Mouse (Mus musculus) erythroblast, embryonic 14.5 days (primary cell): Measurements from ENCODE around the gene Bnipl. TPM values are rescaled to one million over a fixed set of nuclear protein-coding genes. Genes with fewer than 3 reads are reported as not detected.

ENCODE experiments used
- H3K27me3 ChIP-seq: 2 replicates; pipeline ENCODE4 v1.6.1; 2012; ENCODE audit warnings: inconsistent platforms; ENCODE audit not compliant: control insufficient read depth
- H3K36me3 ChIP-seq: 2 replicates; pipeline ENCODE4 v1.6.1; 2012; ENCODE audit warnings: mild to moderate bottlenecking, inconsistent platforms; ENCODE audit not compliant: control insufficient read depth
- H3K4me1 ChIP-seq: 2 replicates; pipeline ENCODE4 v1.6.1; 2012; ENCODE audit warnings: inconsistent platforms; ENCODE audit not compliant: control insufficient read depth
- H3K4me3 ChIP-seq: replicated peaks from 2 replicates; pipeline ENCODE3; 2012; ENCODE audit warnings: moderate library complexity, mild to moderate bottlenecking, inconsistent platforms
- H3K9me3 ChIP-seq: 2 replicates; pipeline ENCODE4 v1.6.1; 2012; ENCODE audit warnings: low read length, inconsistent platforms, mixed read lengths; ENCODE audit not compliant: control insufficient read depth
- GATA1 ChIP-seq: IDR thresholded peaks from 2 replicates; pipeline ENCODE4 v1.6.1; 2012; ENCODE audit warnings: low read length, inconsistent platforms, mixed read lengths
- TAL1 ChIP-seq: IDR thresholded peaks from 3 replicates; pipeline ENCODE4 v1.6.1; 2012; ENCODE audit warnings: low read length, inconsistent platforms, mixed read lengths
- polyA plus RNA-seq: library from polyadenylated mRNA; stranded (reverse); fragments of >175 nt; gene quantifications from 2 replicates; pipeline ENCODE4 v1.2.3, GENCODE M21; 2012

Bnipl gene
- polyA plus RNA-seq, 1 experiment = not detected

DNA sequence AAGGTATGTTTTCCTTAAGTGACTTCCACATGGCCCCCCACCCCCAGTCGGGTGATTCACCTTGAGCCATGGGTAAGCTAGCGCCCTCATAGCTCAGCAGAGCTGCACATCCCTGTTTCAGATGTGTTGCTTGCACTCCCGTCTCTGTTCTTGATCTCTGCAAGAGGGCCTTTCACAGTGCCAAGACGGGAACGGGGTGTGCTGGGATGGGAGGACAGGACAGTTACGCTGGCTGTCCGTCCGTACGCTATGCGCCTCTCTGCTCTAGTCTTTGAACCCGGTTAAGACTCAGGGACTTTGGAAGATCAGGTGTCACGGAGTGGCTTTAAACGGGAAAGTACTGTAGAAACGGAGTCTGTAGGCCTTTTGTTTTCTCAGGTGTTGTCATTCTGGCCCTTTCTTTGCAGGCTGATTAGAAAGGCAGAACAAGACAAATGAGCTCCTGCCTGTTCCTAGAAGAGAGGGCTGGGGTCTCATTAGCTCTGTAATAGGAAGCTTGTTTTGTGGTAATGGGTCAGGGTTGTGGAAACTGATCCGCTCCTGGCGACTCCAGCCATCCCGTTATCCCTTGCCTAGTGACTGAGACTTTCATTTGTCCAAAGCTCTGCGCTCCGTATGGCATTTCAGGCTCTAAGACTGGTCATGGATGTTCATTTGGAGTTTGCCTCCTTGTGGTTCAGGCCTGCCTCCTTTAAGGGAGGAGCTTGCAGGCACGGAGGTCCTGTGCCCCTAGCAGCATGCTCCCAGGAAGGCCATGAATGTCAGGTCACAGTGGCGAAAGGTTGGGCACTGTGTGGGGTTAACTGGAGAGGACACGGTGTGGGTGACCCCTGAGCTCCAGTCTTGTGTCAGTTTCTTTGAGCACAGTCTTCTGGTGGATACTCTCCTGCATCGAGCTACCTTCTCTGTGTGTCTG lies 15.3 kb downstream of the Bnipl start:
- peaks cover 78% of the 10 kb centered on the region for H3K36me3 ChIP-seq
- no peak for TF ChIP-seq GATA1
- no peak for TF ChIP-seq TAL1
- H3K4me1 ChIP-seq = peaks cover 32% of the 10 kb centered on the region
- no peak overlapping the region for H3K4me3 ChIP-seq
- H3K9me3 ChIP-seq = no peaks in the 10 kb centered on the region
- no peaks in the 10 kb centered on the region; the same call in 1 of the 2 replicates for H3K27me3 ChIP-seq

DNA sequence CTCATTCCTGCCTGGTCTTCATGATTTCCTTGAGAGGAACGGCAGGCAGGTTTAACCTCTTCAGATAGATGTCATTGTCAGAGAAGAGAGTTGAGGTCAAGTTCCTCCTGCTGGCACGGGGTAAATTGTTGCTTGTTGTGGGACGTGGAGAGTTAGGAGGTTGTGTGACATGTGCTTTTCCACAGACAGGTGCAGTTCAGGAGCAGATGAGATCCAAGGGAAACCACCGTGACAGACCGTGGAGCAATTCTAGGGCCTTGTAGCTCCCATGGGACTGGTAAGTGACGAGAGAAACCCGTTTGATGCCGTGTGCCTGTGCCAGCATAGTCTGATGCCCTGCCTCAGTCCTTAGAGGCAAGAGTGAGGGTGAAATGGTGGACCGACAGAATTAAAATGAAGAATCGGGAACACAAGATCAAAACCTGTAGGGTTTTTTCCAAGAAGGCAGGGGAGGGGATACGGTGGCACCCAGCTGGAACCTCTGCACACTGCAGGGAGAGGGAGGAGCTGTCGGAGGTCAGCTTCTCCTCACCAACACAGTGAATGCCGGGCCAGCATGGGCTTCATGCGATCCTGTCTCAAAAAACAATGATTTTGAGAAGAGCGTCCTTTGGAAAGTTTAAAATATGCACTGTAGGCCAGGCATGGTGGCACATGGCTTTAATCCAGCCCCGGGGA lies 17.6 kb downstream of the Bnipl start:
- no peaks in the 10 kb centered on the region for H3K9me3 ChIP-seq
- no peak for TF ChIP-seq GATA1
- no peak for TF ChIP-seq TAL1
- H3K4me1 ChIP-seq = peaks cover 51% of the 10 kb centered on the region
- H3K4me3 ChIP-seq = no peak overlapping the region
- H3K27me3 ChIP-seq = no peaks in the 10 kb centered on the region
- peaks cover 78% of the 10 kb centered on the region for H3K36me3 ChIP-seq

DNA sequence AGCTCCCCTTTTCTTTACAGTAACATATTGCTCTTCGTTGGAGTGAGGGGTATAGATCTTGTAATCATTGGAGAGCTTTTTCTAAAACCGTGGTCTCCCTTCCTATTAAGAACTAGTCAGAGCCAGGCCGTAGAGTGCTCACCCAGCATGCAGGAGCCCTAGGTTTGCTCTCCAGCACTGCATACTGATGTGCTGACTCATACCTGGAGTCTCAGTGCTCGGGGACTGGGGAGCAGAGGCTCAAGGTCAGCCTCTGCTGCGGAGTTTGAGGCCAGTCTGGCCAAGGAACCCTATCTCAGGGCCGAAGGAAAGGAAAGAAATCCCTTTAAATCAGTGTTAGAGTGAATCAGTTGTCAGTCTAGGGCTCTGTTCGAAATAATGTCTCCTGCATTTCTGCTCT lies 18.2 kb downstream of the Bnipl start:
- H3K4me3 ChIP-seq = no peak overlapping the region
- no peaks in the 10 kb centered on the region for H3K27me3 ChIP-seq
- TF ChIP-seq GATA1 (no peak), TAL1 (no peak)
- H3K9me3 ChIP-seq = no peaks in the 10 kb centered on the region
- H3K4me1 ChIP-seq = peaks cover 57% of the 10 kb centered on the region
- H3K36me3 ChIP-seq = peaks cover 71% of the 10 kb centered on the region

DNA sequence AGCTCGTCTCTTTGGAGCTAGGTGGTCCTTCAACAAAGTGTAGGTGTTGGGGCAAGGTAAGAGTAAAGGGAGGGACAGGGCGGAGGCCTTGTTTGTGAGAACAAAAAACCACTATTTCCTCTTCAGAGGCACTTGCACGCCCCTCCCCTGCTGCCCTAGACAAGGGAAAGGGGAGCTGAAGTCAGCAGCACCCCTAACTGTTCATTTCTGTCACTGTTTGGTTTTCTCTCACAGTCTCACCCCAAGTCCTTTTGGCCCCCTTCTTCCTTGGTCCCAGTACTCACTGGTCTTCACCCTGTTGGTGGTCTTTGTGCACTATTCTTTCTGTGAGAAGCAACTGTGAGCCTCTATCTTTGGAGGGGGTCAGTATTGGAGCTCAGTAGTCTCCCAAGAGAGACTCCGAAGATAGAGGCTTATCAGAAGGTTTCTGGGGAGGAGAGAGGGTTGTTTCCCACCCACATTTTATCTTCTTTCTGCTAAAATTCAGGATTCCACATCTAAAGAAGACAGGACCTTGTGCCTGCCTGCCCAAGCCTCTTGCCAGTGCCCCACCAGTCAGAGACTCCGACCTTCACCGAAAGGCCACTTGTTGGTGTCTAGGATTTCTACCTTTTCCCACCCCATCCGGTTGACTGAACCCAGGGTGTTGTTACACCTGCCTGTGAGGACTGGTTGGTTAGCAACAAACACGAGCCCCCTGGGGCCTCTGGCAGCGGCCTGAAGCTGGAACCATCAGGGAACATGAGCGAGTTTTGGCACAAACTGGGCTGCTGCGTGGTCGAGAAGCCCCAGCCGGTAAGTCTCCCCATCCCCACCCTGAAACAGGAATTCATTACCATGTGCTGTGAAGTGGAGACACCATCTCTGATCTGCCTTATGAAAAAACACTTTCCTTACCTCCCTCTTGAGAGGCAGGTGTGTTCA lies 19.4 kb downstream of the Bnipl start, which contains the start of gene Mllt11:
Gene Mllt11 (minus strand): TSS at position 874 of the 924 bp plus-strand sequence.
- H3K36me3 ChIP-seq = peaks cover 60% of the 10 kb centered on the region
- TF ChIP-seq TAL1 = no peak
- TF ChIP-seq GATA1 = peak; percentile 21; the same call in 1 of the 2 replicates
- peak within 1 kb of the TSS; percentile 82 for H3K4me3 ChIP-seq
- H3K4me1 ChIP-seq = peaks cover 62% of the 10 kb centered on the region
- H3K27me3 ChIP-seq = no peaks in the 10 kb centered on the region
- H3K9me3 ChIP-seq = no peaks in the 10 kb centered on the region

DNA sequence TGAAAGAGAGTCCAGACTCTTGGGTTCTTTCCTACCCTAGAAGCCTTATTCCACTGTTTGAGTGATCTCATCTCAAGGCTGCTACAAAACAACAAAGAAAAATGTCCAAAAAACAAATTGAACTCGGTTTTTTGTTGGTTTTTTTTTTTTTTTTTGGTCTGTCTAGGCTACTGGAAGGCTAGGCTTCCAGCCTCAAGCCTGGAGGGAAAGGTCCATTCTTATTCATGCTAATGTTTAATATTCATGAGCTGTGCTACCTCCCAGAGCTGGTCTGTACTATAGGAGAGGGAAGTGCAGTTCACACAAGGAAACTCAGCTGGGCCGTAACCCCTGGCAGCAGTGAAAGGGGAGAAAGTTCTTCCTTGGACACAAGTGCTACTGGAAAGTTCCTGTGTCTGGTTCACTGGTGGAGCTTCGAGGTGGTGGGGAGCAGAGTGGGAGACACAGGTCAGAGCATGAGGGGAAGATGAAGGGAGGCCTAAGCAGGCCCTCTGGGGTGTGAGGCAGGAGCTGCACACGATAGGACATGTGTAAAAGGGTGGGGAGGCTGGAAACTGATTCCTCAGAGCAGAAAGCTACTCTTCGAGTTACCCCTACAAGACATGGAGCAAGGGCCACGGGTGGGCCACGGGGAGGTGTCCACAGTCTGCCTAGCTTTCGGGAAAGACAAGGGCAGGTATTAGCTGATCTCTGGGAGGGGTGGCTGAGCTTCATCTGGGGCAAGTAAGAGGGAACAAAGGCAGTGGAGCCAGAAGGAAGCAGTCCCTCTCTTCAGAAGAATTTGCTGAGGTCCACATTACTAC lies 20.3 kb downstream of the Bnipl start:
- peaks cover 55% of the 10 kb centered on the region for H3K36me3 ChIP-seq
- TF ChIP-seq TAL1 (no peak), GATA1 (no peak)
- H3K27me3 ChIP-seq = no peaks in the 10 kb centered on the region
- H3K4me1 ChIP-seq = peaks cover 64% of the 10 kb centered on the region
- H3K4me3 ChIP-seq = peak overlapping the region; percentile 82
- no peaks in the 10 kb centered on the region for H3K9me3 ChIP-seq

DNA sequence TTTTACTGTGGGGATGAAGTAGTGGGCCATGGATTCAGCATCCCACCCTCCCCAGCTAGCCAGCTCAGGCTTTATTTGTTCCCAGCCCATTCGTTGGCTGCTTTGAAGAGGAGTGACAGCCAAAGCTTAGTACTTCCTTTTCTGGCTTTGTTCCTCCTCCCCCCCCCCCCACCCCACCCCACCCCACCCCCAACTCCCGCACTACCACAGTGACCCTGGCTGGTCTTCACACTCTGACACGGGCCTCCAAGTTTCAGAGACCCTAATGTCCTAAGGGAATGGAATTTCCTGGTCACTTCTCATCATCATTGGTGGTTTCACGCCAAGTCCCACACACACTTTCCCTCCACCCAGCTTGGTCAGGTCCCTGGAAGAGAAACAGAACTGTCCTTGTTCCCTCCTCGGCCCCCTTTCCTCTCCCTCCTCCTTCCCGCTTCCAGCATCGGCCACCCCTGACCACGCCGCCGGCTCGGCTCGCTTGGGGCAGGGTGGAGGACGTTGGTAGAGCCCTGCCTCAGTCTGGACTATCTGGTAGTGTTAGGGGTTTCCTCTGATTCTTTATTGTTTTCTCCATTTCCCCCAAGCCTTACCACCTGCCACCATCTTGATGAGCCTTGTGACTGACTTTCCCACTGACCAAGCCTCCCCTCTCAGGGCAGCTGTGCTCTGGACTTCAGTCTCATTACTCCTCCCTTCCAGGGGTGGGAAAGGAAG lies 21.1 kb downstream of the Bnipl start:
- peaks cover 50% of the 10 kb centered on the region for H3K36me3 ChIP-seq
- H3K4me1 ChIP-seq = peaks cover 65% of the 10 kb centered on the region
- peak overlapping the region; percentile 82 for H3K4me3 ChIP-seq
- H3K27me3 ChIP-seq = no peaks in the 10 kb centered on the region
- H3K9me3 ChIP-seq = no peaks in the 10 kb centered on the region
- TF ChIP-seq TAL1 (no peak), GATA1 (no peak)

DNA sequence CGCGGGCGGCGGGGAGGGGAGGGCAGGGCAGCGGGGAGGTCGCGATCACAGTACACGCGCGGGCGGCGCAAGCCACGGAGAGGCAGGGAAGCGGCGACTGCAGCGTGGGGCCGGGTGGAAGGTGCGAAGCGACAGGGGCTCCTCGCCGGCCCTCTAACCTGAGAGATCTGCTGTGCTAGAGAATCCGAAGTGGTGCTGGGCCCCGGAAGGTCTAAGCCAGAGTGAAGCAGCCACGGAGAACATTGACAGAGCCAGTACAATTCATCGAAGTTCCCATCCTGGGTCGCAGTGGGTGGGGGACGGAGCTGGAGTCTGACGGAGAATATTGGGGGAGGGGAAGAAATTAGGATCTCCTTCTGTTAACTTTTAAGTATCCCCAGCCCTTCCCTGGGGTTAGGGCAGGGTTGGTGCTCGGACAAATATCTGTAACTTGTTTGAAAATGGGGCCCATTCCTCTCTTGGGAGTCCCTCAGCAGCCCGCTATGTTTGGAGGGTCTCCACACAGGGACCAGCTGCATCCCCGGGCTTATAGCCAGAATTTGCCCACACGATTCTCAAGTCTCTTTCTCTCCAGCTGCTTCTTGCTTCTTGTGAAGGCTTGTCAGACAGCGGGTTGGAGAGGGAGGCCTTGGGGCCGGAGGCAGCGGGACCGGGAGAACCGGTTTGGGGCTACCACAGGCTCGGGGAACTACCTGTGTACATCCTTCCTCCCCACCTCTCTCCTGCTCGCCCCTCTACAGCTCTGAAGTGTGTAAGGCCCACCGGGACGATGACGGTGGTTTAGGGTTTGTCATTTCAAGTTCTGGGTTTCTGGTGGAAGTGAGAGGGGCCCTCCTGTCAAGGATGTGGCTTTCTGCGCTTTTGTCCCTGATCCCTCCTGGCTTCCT lies 21.9 kb downstream of the Bnipl start:
- Histone ChIP-seq H3K4me1 (peaks cover 65% of the 10 kb centered on the region), H3K36me3 (peaks cover 44% of the 10 kb centered on the region)

More for the DNA sequence above, 21.9 kb downstream of the Bnipl start:
- Histone ChIP-seq H3K27me3 (no peaks in the 10 kb centered on the region), H3K9me3 (no peaks in the 10 kb centered on the region), H3K4me3 (peak overlapping the region; percentile 82)
- TF ChIP-seq GATA1 (no peak), TAL1 (no peak)
